Mouse (Mus musculus) limb, embryonic 12.5 days (tissue): ENCODE measurements around the gene Kxd1. TPM values are rescaled to one million over a fixed set of nuclear protein-coding genes. Genes with fewer than 3 reads are reported as not detected.

Experiments
- ATAC-seq: fragments of 200-750 bp; cut with Nextera tagmentation; 2 replicates; pipeline ENCODE4 v1.8.0; 2017; ENCODE audit warnings: low read depth, moderate TSS enrichment; ENCODE audit not compliant: insufficient number of reproducible peaks, insufficient read depth, low FRiP score, low TSS enrichment
- H3K27ac ChIP-seq: fragments of 300-500 bp; sonication (generic); 2 replicates; pipeline ENCODE4 v1.5.1; 2016; ENCODE audit warnings: mild to moderate bottlenecking, moderate library complexity
- H3K27me3 ChIP-seq: fragments of 300-500 bp; sonication (generic); 2 replicates; pipeline ENCODE4 v1.6.1; 2016; ENCODE audit warnings: mild to moderate bottlenecking, moderate library complexity
- H3K36me3 ChIP-seq: fragments of 300-500 bp; sonication (generic); 2 replicates; pipeline ENCODE4 v1.6.1; 2016; ENCODE audit warnings: mild to moderate bottlenecking, moderate library complexity
- H3K4me1 ChIP-seq: fragments of 300-500 bp; sonication (generic); replicated peaks from 2 replicates; pipeline ENCODE4 v1.6.1; 2016
- H3K4me2 ChIP-seq: fragments of 300-500 bp; sonication (generic); 2 replicates; pipeline ENCODE4 v1.6.1; 2016; ENCODE audit warnings: mild to moderate bottlenecking, moderate library complexity
- H3K4me3 ChIP-seq: fragments of 300-500 bp; sonication (generic); replicated peaks from 2 replicates; pipeline ENCODE4 v1.5.1; 2016; ENCODE audit warnings: mild to moderate bottlenecking
- H3K9ac ChIP-seq: fragments of 300-500 bp; sonication (generic); replicated peaks from 2 replicates; pipeline ENCODE4 v1.6.1; 2016; ENCODE audit warnings: mild to moderate bottlenecking, moderate library complexity
- H3K9me3 ChIP-seq: fragments of 300-500 bp; sonication (generic); 2 replicates; pipeline ENCODE4 v1.6.1; 2016; ENCODE audit warnings: mild to moderate bottlenecking, moderate library complexity
- WGBS: fragments of 180-500 bp; shearing (Covaris S2); methylation state at CpG from one replicate; pipeline ENCODE4 v1.1.7; 2016; 5-methylcytosine and 5-hydroxymethylcytosine counted together
- polyA plus RNA-seq: library from polyadenylated mRNA; unstranded; fragments of >200 nt; fragmentation: Nextera tagmentation; extraction: Ambion mirVana; gene quantifications from 2 replicates; pipeline ENCODE4 v1.2.1, GENCODE M21; 2016

The Kxd1 gene
- 50.3 and 50.7 TPM in 2 replicates for polyA plus RNA-seq

DNA sequence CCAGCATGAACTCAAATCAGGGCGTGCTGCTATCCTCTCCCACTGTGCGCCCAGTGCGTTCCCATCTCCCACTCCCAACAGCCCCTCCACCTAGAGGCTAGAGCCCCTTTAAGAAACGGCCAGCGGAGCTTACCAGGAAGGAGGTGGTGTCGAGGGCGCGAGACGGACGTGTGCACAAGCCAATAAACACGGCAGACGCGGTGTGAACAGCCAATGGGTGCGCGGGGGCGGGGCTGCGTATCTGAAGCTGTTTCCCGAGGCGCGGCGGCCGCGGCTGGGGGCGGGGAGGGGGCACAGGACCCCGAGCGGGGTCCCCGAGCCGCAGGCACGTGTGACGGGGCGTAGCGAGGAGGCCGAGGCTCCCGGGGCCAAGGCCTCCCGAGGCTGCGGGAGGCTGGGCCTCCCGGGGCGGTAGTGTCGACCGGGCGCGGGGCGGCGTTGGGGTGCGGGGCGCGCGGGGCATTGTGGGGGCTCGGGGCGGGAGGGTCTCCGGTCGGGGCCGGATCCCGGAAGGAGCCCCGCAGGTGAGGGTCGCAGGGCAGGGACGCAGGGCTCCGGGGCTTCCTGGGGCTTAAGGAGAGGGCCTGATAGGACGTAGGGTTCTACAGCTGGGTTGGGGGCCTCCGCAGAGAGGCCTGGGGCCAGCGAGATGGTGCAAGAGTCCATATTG, at the start of gene Kxd1, which contains the start of gene Fkbp8:
Gene Kxd1, minus strand, starts transcription at position 445 of the 670 bp plus-strand sequence.
Gene Fkbp8, plus strand, starts transcription at position 213 of the 670 bp plus-strand sequence.
- peak within 1 kb of the TSS; percentile 79 for H3K4me2 ChIP-seq
- H3K4me1 ChIP-seq, result peaks cover 20% of the 10 kb centered on the region
- H3K27me3 ChIP-seq, result no peaks in the 10 kb centered on the region
- H3K27ac ChIP-seq, result peak within 1 kb of the TSS; percentile 88
- H3K36me3 ChIP-seq, result peaks cover 33% of the 10 kb centered on the region
- peak within 1 kb of the TSS; percentile 97 for H3K9ac ChIP-seq
- H3K4me3 ChIP-seq, result peak within 1 kb of the TSS; percentile 78
- no peaks in the 10 kb centered on the region for H3K9me3 ChIP-seq
- peak; percentile 88 for ATAC-seq
- under 1% methylated on average over 51 of the region's 61 CpGs for WGBS

DNA sequence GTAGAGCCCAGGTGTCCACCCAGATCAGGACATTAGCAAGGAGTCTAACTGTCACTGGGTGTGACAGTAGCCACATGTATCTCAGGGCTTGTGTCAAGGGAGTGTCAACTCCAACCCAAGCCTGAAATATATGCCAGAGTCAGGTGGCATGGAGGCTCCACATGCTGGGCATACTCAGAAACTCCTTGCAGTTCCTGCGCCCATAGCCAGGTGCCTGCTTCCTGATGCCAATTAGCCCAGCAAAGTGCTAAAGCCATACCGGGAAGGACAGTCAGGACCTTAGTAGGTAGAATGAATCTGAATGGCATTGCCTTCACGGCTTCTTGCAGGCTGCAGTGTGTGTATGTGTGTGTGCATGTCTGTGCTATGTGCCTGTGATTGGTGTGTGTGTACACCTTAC, 49.5 kb upstream of the Kxd1 start:
- H3K4me3 ChIP-seq, result no peak overlapping the region
- H3K36me3 ChIP-seq, result peaks cover 74% of the 10 kb centered on the region
- H3K9ac ChIP-seq, result no peak overlapping the region
- no peak overlapping the region for H3K4me2 ChIP-seq
- WGBS, result 87% methylated on average over 3 of the region's 3 CpGs
- H3K27ac ChIP-seq, result no peak overlapping the region
- H3K9me3 ChIP-seq, result no peaks in the 10 kb centered on the region
- ATAC-seq, result no peak
- no peaks in the 10 kb centered on the region for H3K4me1 ChIP-seq
- no peaks in the 10 kb centered on the region for H3K27me3 ChIP-seq

DNA sequence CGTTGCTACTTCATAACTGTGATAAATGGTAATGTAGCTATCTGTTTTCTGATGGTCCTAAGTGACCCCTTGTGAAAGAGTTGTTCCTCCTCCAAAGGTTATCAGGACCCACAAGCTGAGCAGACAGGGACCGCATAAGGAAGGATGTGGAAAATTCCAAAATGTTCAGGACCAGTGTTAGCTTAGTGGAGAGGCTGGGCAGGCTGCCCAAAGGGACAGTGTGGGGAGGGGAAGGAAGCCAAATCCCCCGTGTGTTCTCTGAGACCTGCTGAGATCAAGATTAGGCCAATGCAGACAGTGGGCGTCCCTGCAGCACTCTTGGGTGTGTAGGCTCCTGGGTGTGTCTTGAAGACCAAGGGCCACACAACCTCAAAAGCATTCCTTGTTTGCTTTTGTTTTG, 47.2 kb upstream of the Kxd1 start:
- 88% methylated on average over 4 of the region's 4 CpGs for WGBS

DNA sequence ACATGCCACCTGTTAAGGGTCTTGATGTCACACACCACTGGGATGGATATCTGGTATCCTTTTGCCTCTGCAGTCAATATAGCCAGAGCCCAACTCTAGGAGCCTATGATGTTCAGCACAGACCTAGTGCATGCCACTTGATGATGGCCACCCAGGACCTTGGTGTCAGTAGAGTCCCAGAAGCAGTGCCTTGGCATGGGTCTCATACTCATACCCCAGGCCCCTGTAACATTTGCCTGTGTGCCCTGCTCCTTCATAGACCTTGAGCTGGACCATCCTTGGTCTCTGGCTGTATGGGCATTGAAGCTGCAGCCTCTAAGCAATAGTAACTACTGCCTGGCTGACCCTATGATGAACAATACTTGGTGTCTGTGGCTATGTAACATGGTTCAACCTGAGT, 46.5 kb upstream of the Kxd1 start:
- H3K4me3 ChIP-seq, result no peak overlapping the region
- no peak overlapping the region for H3K9ac ChIP-seq
- H3K9me3 ChIP-seq, result no peaks in the 10 kb centered on the region
- no peaks in the 10 kb centered on the region for H3K4me1 ChIP-seq
- H3K27ac ChIP-seq, result no peak overlapping the region
- H3K36me3 ChIP-seq, result peaks cover 52% of the 10 kb centered on the region
- no peak for ATAC-seq
- no peaks in the 10 kb centered on the region for H3K27me3 ChIP-seq
- H3K4me2 ChIP-seq, result no peak overlapping the region

More for the DNA sequence above, 47.2 kb upstream of the Kxd1 start:
- H3K36me3 ChIP-seq, result peaks cover 52% of the 10 kb centered on the region
- no peak overlapping the region for H3K4me3 ChIP-seq
- no peaks in the 10 kb centered on the region for H3K9me3 ChIP-seq
- H3K4me1 ChIP-seq, result no peaks in the 10 kb centered on the region
- H3K4me2 ChIP-seq, result no peak overlapping the region
- H3K27me3 ChIP-seq, result no peaks in the 10 kb centered on the region
- H3K9ac ChIP-seq, result no peak overlapping the region
- H3K27ac ChIP-seq, result no peak overlapping the region
- no peak for ATAC-seq

DNA sequence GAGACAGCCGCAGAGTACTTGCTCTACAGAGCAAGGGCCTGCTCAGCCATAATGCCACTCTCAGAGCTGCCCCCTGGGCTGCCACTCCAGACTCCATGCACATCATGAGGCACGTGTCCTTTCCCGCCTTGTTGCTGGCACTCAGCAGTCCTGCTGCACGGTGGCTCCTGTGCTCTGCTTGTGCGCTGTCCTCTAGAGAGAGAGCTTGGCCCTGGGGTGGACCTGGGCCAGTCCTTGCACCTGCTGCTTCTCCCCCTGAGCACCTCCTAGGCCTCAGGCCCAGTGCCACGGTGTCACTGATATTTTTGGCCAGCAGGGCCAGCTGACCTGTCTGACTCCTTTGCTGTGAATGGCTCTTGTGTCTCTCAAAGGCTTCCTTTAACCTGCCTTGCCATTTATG, 43.2 kb upstream of the Kxd1 start:
- H3K36me3 ChIP-seq, result peaks cover 26% of the 10 kb centered on the region; the same call in 1 of the 2 replicates
- H3K27ac ChIP-seq, result no peak overlapping the region
- 88% methylated on average over 6 of the region's 6 CpGs for WGBS
- H3K9ac ChIP-seq, result no peak overlapping the region
- no peak for ATAC-seq
- H3K4me3 ChIP-seq, result no peak overlapping the region
- no peaks in the 10 kb centered on the region for H3K27me3 ChIP-seq
- no peak overlapping the region for H3K4me2 ChIP-seq
- H3K4me1 ChIP-seq, result no peaks in the 10 kb centered on the region; the same call in 1 of the 2 replicates
- H3K9me3 ChIP-seq, result no peaks in the 10 kb centered on the region

DNA sequence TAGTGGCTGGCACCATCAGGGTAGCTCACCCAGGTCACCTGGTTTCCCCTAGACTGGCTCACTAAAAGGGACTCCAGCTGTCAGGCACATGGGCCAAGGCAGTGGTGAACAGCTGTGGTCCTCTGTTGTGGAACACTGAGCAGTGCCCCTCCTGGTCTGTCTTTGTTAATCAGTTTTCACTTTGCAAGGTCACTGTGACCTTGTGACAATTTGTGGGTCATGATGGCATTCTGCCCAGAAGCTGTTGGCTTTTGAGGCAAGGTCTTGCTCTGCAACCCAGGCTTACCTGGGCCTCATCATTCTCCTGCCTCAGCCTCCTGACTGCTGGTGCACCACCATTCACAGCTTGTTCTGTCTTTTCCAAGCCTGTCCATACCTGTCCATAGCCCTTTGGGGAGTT, 42.6 kb upstream of the Kxd1 start:
- Histone ChIP-seq H3K4me3 (no peak overlapping the region), H3K27me3 (no peaks in the 10 kb centered on the region), H3K36me3 (peaks cover 25% of the 10 kb centered on the region; the same call in 1 of the 2 replicates), H3K27ac (no peak overlapping the region), H3K4me2 (no peak overlapping the region), H3K9me3 (no peaks in the 10 kb centered on the region), H3K9ac (no peak overlapping the region), H3K4me1 (peaks cover 6% of the 10 kb centered on the region)
- peak; percentile 17; the same call in 1 of the 2 replicates for ATAC-seq

DNA sequence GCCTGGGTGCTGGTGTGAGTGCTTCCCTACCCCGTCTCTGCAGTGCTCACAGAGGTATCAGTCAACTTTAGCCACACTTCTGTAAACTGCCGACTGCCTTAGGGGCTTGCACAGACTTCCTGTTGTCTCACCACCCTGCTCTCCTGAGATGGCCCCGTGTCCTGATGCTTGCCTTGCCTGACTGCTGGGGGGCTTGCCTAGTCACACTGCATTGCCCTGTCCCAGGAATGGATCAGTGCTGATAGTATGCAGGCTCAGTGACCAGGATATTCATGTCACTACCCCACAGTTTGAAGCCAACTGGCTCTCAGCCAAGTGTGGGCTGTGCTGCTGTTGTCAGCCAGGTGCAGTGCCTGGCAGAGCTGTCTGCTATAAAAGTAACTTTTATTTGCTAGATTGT, 37.8 kb upstream of the Kxd1 start:
- 66% methylated on average over 3 of the region's 3 CpGs for WGBS
- ATAC-seq, result no peak
- Histone ChIP-seq H3K36me3 (peaks cover 3% of the 10 kb centered on the region; the same call in 1 of the 2 replicates), H3K4me2 (no peak overlapping the region), H3K4me1 (peaks cover 13% of the 10 kb centered on the region), H3K27me3 (no peaks in the 10 kb centered on the region), H3K27ac (peak overlapping the region; percentile 53), H3K9me3 (no peaks in the 10 kb centered on the region), H3K9ac (no peak overlapping the region), H3K4me3 (no peak overlapping the region)

DNA sequence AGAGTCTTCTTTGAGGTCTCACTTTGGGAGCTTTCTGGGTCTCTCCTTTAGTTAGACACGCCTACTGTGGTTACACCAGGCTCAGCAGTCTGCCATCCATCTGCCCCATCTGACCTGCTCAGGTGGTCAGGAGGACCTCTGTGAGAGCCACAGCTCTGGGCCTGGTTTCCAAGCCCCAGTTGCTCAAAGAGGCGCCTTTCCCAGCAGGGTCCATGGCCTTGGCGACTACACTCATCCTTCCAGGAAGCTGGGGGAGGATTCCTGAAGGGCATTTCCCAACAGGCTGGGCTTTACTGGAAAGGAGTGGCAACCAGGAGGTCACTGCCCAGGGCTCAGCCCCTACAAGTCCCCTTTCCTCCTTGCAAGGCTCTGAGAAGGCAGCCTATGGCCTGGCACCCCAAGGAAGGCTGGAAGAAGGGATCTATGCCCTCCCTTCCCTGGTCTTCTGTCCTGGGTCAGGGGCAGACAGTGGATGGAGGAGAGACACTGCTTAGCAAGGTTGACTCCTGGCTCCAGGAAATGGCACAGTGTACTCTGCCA, 37.0 kb upstream of the Kxd1 start:
- Histone ChIP-seq H3K9me3 (no peaks in the 10 kb centered on the region), H3K4me3 (no peak overlapping the region), H3K4me2 (no peak overlapping the region), H3K27ac (no peak overlapping the region), H3K36me3 (peaks cover 2% of the 10 kb centered on the region; the same call in 1 of the 2 replicates), H3K9ac (0 out of 2 replicates have a peak overlapping the region, but pooled peaks have one; percentile 12), H3K4me1 (peaks cover 13% of the 10 kb centered on the region), H3K27me3 (no peaks in the 10 kb centered on the region)
- no peak for ATAC-seq
- WGBS, result 73% methylated on average over 3 of the region's 3 CpGs

DNA sequence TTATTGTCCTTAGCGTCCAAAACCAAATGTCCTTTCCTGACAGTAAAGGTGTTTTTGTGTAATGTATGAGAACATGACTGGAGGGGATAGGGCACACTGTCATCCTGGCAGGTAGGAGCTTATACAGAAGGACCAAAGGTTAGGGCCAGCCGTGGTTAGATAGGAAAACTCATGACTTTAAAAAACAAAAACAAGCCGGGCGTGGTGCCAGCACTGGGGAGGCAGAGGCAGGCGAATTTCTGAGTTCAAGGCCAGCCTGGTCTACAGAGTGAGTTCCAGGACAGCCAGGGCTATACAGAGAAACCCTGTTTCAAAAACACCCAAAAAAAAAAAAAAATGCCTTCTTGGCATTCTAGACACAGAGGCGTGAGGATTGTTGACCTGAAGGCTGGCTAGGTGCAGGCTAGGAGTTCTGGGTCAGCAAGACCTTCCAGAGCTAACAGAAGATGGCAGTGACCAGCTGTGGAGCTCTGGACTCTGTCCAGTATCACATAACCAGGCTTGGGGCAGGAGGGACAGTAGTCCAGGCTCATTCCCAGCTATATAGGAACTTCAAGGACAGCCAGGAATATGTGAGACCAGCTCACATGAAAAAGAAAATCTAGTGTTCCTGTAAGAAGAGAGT, 36.1 kb upstream of the Kxd1 start:
- Histone ChIP-seq H3K36me3 (no peaks in the 10 kb centered on the region), H3K27me3 (no peaks in the 10 kb centered on the region), H3K9ac (no peak overlapping the region), H3K27ac (no peak overlapping the region), H3K4me2 (no peak overlapping the region), H3K9me3 (no peaks in the 10 kb centered on the region), H3K4me1 (peaks cover 13% of the 10 kb centered on the region), H3K4me3 (no peak overlapping the region)
- ATAC-seq, result no peak
- WGBS, result 91% methylated on average over 6 of the region's 6 CpGs

DNA sequence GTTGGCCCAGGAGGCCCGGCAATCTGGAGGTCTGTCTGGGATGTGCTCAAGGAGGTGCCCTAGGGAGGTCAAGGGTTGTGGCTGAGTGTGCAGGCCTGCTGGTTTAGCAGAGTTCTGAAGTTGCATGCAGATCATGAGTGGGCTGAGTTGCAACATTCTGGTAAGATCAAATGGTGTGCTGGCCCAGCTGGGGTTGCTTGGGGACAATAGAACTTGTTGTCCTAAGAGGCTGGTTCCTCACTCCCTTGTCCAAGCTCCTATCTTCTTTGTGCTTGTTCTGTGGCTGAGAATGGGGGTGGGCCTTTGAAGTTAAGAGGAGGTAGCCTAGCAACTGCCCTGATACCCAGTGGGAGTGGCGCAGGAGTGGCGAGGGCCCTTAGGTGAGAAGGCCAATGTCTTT, 35.0 kb upstream of the Kxd1 start:
- H3K36me3 ChIP-seq, result no peaks in the 10 kb centered on the region
- 87% methylated on average over 3 of the region's 3 CpGs for WGBS

DNA sequence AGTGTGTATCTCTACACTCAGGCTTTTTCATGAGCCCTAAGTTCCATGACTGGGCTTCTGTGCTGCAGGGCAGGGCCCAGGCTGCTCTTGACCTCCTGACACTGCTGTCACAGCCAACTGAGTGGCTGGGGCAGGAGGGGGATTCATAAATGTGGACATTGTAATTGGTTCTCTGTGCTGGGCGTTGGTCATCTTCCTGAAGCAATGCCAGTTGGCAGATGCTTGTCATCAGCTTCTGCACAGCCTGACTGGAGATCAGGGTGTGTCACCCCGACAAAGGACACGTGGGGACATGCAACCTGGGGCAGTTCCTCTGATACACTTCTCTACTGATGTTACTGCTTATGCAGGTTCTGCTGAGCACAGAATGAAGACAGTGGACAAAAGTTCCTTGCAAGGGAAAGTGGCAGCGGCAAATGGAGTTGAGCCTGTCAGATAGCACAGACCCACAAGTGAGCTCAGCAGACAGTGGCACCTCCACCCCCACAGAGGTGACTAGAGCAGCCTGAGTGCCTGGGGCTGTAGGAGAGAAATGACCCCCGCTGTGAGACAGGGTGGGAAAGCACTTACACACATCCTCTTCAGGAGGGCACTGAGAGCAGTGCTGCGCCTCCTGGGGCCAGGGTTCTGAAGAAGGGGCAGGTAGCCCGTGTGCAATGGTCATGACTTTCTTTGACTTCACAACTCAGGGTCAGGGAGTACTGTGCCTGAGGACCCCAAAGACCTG, 34.2 kb upstream of the Kxd1 start:
- no peak overlapping the region; the same call in 1 of the 2 replicates for H3K9ac ChIP-seq
- no peaks in the 10 kb centered on the region for H3K9me3 ChIP-seq
- H3K27me3 ChIP-seq, result no peaks in the 10 kb centered on the region
- no peak overlapping the region for H3K27ac ChIP-seq
- WGBS, result 77% methylated on average over 7 of the region's 7 CpGs
- H3K4me1 ChIP-seq, result peaks cover 16% of the 10 kb centered on the region
- no peaks in the 10 kb centered on the region for H3K36me3 ChIP-seq
- no peak overlapping the region for H3K4me3 ChIP-seq
- ATAC-seq, result no peak
- no peak overlapping the region for H3K4me2 ChIP-seq

More for the DNA sequence above, 35.0 kb upstream of the Kxd1 start:
- Histone ChIP-seq H3K9ac (no peak overlapping the region), H3K4me1 (peaks cover 16% of the 10 kb centered on the region), H3K9me3 (no peaks in the 10 kb centered on the region), H3K27ac (no peak overlapping the region), H3K4me2 (no peak overlapping the region), H3K4me3 (no peak overlapping the region), H3K27me3 (no peaks in the 10 kb centered on the region)
- no peak for ATAC-seq
